ENCODE assay signal across 13 mouse cellular contexts in genomic region chr7:35357621-35358020, GRCm38 (mm10).
"Had no signal": no experiment of that assay in that cellular context is flagged by ENCODE, and none has a peak within 500 bp of the region (broad histone marks: within the 10 kb centered on the region; RNA-seq: fewer than 3 reads in every experiment).

No protein-coding gene starts in this region.

- DNase-seq: kidney, adult 9 months; kidney, postnatal 14 days; kidney, postnatal 4 days; liver; lung, adult 18-20 months; lung, postnatal 10 days; lung, postnatal 4 days; right cerebral cortex, adult 18-20 months; right cerebral cortex, postnatal 14 days; right cerebral cortex, postnatal 4 days; thymus, adult 2 months; thymus, postnatal 14 days; thymus, postnatal 4 days had no signal
